Mouse (Mus musculus) limb, embryonic 11.5 days (tissue): ENCODE results near the gene Chchd2. TPM values are rescaled to one million over a fixed set of nuclear protein-coding genes. Genes with fewer than 3 reads are reported as not detected.

Source experiments
- ATAC-seq: fragments of 200-750 bp; cut with Nextera tagmentation; 2 replicates; pipeline ENCODE4 v1.8.0; 2017; ENCODE audit warnings: low read depth; ENCODE audit not compliant: insufficient number of reproducible peaks, low FRiP score, low TSS enrichment
- DNase-seq: peaks from one replicate; pipeline ENCODE4 v3.0.0-alpha.2; 2015; ENCODE audit warnings: low spot score
- H3K27ac ChIP-seq: fragments of 300-500 bp; sonication (generic); replicated peaks from 2 replicates; pipeline ENCODE4 v1.5.1; 2014; ENCODE audit warnings: low read depth, mild to moderate bottlenecking, low read length
- H3K27me3 ChIP-seq: fragments of 300-500 bp; sonication (generic); 2 replicates; pipeline ENCODE4 v1.6.1; 2014; ENCODE audit warnings: mild to moderate bottlenecking, low read length, mixed read lengths; ENCODE audit not compliant: control insufficient read depth, insufficient read depth
- H3K36me3 ChIP-seq: fragments of 300-500 bp; sonication (generic); 2 replicates; pipeline ENCODE4 v1.6.1; 2014; ENCODE audit warnings: mild to moderate bottlenecking, low read length, moderate library complexity, mixed read lengths; ENCODE audit not compliant: control insufficient read depth, insufficient read depth
- H3K4me1 ChIP-seq: fragments of 300-500 bp; sonication (generic); 2 replicates; pipeline ENCODE4 v1.6.1; 2014; ENCODE audit warnings: low read length, mixed read lengths; ENCODE audit not compliant: control insufficient read depth, insufficient read depth
- H3K4me2 ChIP-seq: fragments of 300-500 bp; sonication (generic); 2 replicates; pipeline ENCODE4 v1.6.1; 2014; ENCODE audit warnings: low read depth, mild to moderate bottlenecking, moderate library complexity; ENCODE audit not compliant: severe bottlenecking
- H3K4me3 ChIP-seq: fragments of 300-500 bp; sonication (generic); 2 replicates; pipeline ENCODE4 v1.5.1; 2014; ENCODE audit warnings: low read depth, low read length
- H3K9ac ChIP-seq: fragments of 300-500 bp; sonication (generic); 2 replicates; pipeline ENCODE4 v1.6.1; 2014; ENCODE audit warnings: mild to moderate bottlenecking, low read length
- H3K9me3 ChIP-seq: fragments of 300-500 bp; sonication (generic); 2 replicates; pipeline ENCODE4 v1.6.1; 2016; ENCODE audit warnings: low read length; ENCODE audit not compliant: control insufficient read depth
- WGBS: fragments of 180-500 bp; shearing (Covaris S2); extraction: QIAGEN DNeasy Blood & Tissue Kit; methylation state at CpG from one replicate; pipeline ENCODE4 v1.1.7; 2014; 5-methylcytosine and 5-hydroxymethylcytosine counted together
- polyA plus RNA-seq: library from polyadenylated mRNA; unstranded; fragments of >200 nt; fragmentation: Nextera tagmentation; extraction: Ambion mirVana; gene quantifications from 2 replicates; pipeline ENCODE4 v1.2.1, GENCODE M21; 2014

Gene Chchd2
- polyA plus RNA-seq, 1 experiment from 2014 or later, result 1,187 TPM

GRCm38 (mm10) chr5:129846752-129847557, 40.3 kb downstream of the Chchd2 start, which contains the start of gene Sumf2:
TSS of gene Sumf2 (plus strand) at chr5:129846986.
- H3K9ac ChIP-seq, result peak within 1 kb of the TSS; percentile 75
- peak within 1 kb of the TSS; percentile 56 for H3K4me3 ChIP-seq
- no peaks in the 10 kb centered on the region; the same call in 1 of the 2 replicates for H3K9me3 ChIP-seq
- peak within 1 kb of the TSS; percentile 56 for H3K4me2 ChIP-seq
- 0 out of 2 replicates have a peak within 1 kb of the TSS, but pooled peaks have one; percentile 45 for H3K27ac ChIP-seq
- peaks cover 17% of the 10 kb centered on the region; the same call in 1 of the 2 replicates for H3K36me3 ChIP-seq
- no peaks in the 10 kb centered on the region for H3K27me3 ChIP-seq
- no peaks in the 10 kb centered on the region for H3K4me1 ChIP-seq
- ATAC-seq (peak; percentile 97), DNase-seq (peak; percentile 96)
- WGBS, result 12% methylated on average over 22 of the region's 22 CpGs

DNA sequence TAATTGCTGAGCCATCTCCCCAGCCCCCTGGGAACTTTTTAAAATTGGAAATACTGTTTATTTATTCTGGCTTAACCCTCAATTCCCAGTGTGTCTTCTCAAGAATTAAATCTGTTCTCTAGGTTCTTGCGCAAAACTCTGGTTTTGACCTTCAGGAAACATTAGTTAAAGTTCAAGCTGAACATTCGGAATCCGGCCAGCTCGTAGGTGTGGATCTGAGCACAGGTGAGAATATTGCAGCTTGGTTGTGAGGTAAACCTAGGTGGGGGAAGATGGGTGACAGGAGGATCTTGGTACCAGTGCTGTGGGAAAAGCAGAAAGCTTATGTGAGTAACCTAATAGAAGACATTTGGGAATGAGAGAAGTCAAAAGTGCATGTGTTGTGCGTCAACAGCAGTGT, 42.4 kb downstream of the Chchd2 start:
- H3K27me3 ChIP-seq, result no peaks in the 10 kb centered on the region
- H3K4me3 ChIP-seq, result no peak overlapping the region
- no peaks in the 10 kb centered on the region; the same call in 1 of the 2 replicates for H3K9me3 ChIP-seq
- H3K4me1 ChIP-seq, result no peaks in the 10 kb centered on the region
- peaks cover 17% of the 10 kb centered on the region; the same call in 1 of the 2 replicates for H3K36me3 ChIP-seq
- no peak overlapping the region for H3K4me2 ChIP-seq
- H3K9ac ChIP-seq, result no peak overlapping the region
- no peak overlapping the region for H3K27ac ChIP-seq
- 97% methylated on average over 5 of the region's 5 CpGs for WGBS
- ATAC-seq (no peak), DNase-seq (no peak)

Other genes starting within 250 kb of the Chchd2 start
- 5.7 and 6.1 TPM in 2 replicates for gene Zfp11, start 217.4 kb downstream of the Chchd2 start, polyA plus RNA-seq
- gene Sept14, start 179.0 kb downstream of the Chchd2 start, polyA plus RNA-seq, result not detected in 2 replicates
- gene Mrps17, start 172.0 kb downstream of the Chchd2 start, polyA plus RNA-seq, result 189 and 194 TPM in 2 replicates
- gene Nipsnap2, start 162.4 kb downstream of the Chchd2 start, polyA plus RNA-seq, result 79.4 and 87.9 TPM in 2 replicates
- gene Psph, start 100.0 kb downstream of the Chchd2 start, polyA plus RNA-seq, result 29.6 and 31.5 TPM in 2 replicates
- 51.9 and 52.9 TPM in 2 replicates for gene Sumf2, start 40.5 kb downstream of the Chchd2 start, polyA plus RNA-seq
- 12.2 and 13.5 TPM in 2 replicates for gene Zbed5, start 8.3 kb upstream of the Chchd2 start, polyA plus RNA-seq
- gene Phkg1, start 11.1 kb upstream of the Chchd2 start, polyA plus RNA-seq, result 0.07 and 0.13 TPM in 2 replicates
- 4.9 and 5.4 TPM in 2 replicates for gene Nupr1l, start 21.1 kb upstream of the Chchd2 start, polyA plus RNA-seq
- gene Vkorc1l1, start 54.5 kb upstream of the Chchd2 start, polyA plus RNA-seq, result 28.9 and 35.1 TPM in 2 replicates
- gene Gusb, start 115.6 kb upstream of the Chchd2 start, polyA plus RNA-seq, result 55.9 and 57.4 TPM in 2 replicates
- 25.4 and 29.0 TPM in 2 replicates for gene Asl, start 141.8 kb upstream of the Chchd2 start, polyA plus RNA-seq
- gene Crcp, start 141.8 kb upstream of the Chchd2 start, polyA plus RNA-seq, result 29.6 and 30.2 TPM in 2 replicates
- gene Tpst1, start 185.9 kb upstream of the Chchd2 start, polyA plus RNA-seq, result 73.0 and 76.4 TPM in 2 replicates